Mouse (Mus musculus) midbrain, embryonic 11.5 days (tissue): ENCODE data around the gene Ppm1g. TPM values are rescaled to one million over a fixed set of nuclear protein-coding genes. Genes with fewer than 3 reads are reported as not detected.

Experiments
- ATAC-seq: fragments of 200-750 bp; cut with Nextera tagmentation; 2 replicates; pipeline ENCODE4 v1.8.0; 2017; ENCODE audit warnings: moderate TSS enrichment, moderate library complexity; ENCODE audit not compliant: low FRiP score
- DNase-seq: peaks from one replicate; pipeline ENCODE4 v3.0.0; 2015; ENCODE audit warnings: low spot score; ENCODE audit errors: missing footprints
- H3K27ac ChIP-seq: fragments of 300-500 bp; sonication (generic); 2 replicates; pipeline ENCODE4 v1.5.1; 2014; ENCODE audit warnings: low read depth, low read length
- H3K27me3 ChIP-seq: fragments of 300-500 bp; sonication (generic); 2 replicates; pipeline ENCODE4 v1.6.1; 2014; ENCODE audit warnings: mild to moderate bottlenecking, low read length, moderate library complexity, mixed read lengths; ENCODE audit not compliant: control insufficient read depth, insufficient read depth
- H3K36me3 ChIP-seq: fragments of 300-500 bp; sonication (generic); 2 replicates; pipeline ENCODE4 v1.6.1; 2014; ENCODE audit warnings: mild to moderate bottlenecking, low read length, moderate library complexity, mixed read lengths; ENCODE audit not compliant: control insufficient read depth, insufficient read depth
- H3K4me1 ChIP-seq: fragments of 300-500 bp; sonication (generic); 2 replicates; pipeline ENCODE4 v1.6.1; 2014; ENCODE audit warnings: low read length; ENCODE audit not compliant: control insufficient read depth, insufficient read depth
- H3K4me2 ChIP-seq: fragments of 300-500 bp; sonication (generic); 2 replicates; pipeline ENCODE4 v1.6.1; 2014; ENCODE audit warnings: mild to moderate bottlenecking, moderate library complexity
- H3K4me3 ChIP-seq: fragments of 300-500 bp; sonication (generic); 2 replicates; pipeline ENCODE4 v1.5.1; 2014; ENCODE audit warnings: low read depth, low read length
- H3K9ac ChIP-seq: fragments of 300-500 bp; sonication (generic); 2 replicates; pipeline ENCODE4 v1.6.1; 2014; ENCODE audit warnings: low read length
- H3K9me3 ChIP-seq: fragments of 300-500 bp; sonication (generic); 2 replicates; pipeline ENCODE4 v1.6.1; 2016; ENCODE audit warnings: low read length; ENCODE audit not compliant: control insufficient read depth
- WGBS: fragments of 180-500 bp; shearing (Covaris S2); extraction: QIAGEN DNeasy Blood & Tissue Kit; methylation state at CpG from one replicate; pipeline ENCODE4 v1.1.7; 2014; 5-methylcytosine and 5-hydroxymethylcytosine counted together
- polyA plus RNA-seq: library from polyadenylated mRNA; unstranded; fragments of >200 nt; fragmentation: Nextera tagmentation; extraction: Ambion mirVana; gene quantifications from 2 replicates; pipeline ENCODE4 v1.2.1, GENCODE M21; 2014

Ppm1g gene
- polyA plus RNA-seq, 1 experiment from 2014 or later: 164 TPM

GRCm38 (mm10) chr5:31202933-31203332 lies 17.6 kb downstream of the Ppm1g start:
- H3K36me3 ChIP-seq: peaks cover 27% of the 10 kb centered on the region
- peak overlapping the region; percentile 71; the same call in 1 of the 2 replicates for H3K27ac ChIP-seq
- H3K9ac ChIP-seq: peak overlapping the region; percentile 71; the same call in 1 of the 2 replicates
- H3K4me1 ChIP-seq: peaks cover 12% of the 10 kb centered on the region
- no peak for ATAC-seq
- peak overlapping the region; percentile 64 for H3K4me2 ChIP-seq
- peak overlapping the region; percentile 76 for H3K4me3 ChIP-seq
- DNase-seq: peak; percentile 65
- WGBS: 86% methylated on average over 7 of the region's 7 CpGs
- peaks cover 4% of the 10 kb centered on the region for H3K9me3 ChIP-seq
- no peaks in the 10 kb centered on the region for H3K27me3 ChIP-seq

DNA sequence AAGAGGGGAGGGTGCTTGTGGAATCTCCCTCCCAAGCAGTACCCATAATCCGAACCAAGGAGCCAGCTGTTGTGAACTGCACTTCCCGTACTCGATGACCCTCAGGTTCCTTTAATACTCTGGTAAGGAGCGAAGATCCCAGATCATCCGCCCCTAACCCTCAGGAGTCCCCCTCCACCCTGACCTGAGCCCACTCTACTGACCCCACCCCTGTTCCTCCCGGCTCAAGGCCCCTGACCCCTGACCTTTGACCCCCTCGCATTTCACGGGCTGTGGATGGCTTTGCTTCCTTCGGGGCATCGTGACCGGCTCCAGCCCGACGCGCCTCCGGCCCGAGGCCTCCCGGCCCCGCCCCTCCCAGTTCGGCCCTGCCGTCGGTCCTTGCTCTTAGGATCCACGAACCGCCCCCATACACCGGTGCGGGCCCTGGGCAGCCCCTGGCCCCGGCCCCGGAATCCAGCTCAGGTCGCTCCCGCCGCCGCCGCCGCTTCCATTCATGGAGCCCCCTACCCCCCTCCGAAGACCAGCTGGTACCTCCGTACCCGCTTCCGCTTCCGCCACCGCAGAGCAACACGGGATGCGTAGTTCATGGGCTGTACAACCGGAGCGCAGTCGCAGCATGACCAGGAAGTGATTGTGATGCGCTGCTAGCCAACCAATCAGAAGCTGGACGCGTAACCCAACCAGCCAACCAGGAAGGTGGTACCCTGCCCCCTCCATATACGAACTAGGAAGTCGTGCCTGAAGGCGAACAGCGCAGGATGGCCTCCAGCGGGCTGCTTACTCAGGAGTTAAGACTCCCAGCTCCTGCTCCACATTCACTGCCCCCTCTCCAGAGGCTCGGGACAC lies 18.5 kb downstream of the Ppm1g start, which contains the start of gene Zfp513:
Gene Zfp513 (minus strand): TSS at position 562 of the 849 bp plus-strand sequence.
- Histone ChIP-seq H3K9me3 (peaks cover 4% of the 10 kb centered on the region), H3K4me2 (peak within 1 kb of the TSS; percentile 64), H3K27me3 (no peaks in the 10 kb centered on the region), H3K4me1 (peaks cover 12% of the 10 kb centered on the region), H3K4me3 (peak within 1 kb of the TSS; percentile 76), H3K27ac (peak within 1 kb of the TSS; percentile 74), H3K36me3 (peaks cover 28% of the 10 kb centered on the region), H3K9ac (peak within 1 kb of the TSS; percentile 88)
- DNase-seq: peak; percentile 98
- peak; percentile 97 for ATAC-seq
- WGBS: under 1% methylated on average over 53 of the region's 53 CpGs

DNA sequence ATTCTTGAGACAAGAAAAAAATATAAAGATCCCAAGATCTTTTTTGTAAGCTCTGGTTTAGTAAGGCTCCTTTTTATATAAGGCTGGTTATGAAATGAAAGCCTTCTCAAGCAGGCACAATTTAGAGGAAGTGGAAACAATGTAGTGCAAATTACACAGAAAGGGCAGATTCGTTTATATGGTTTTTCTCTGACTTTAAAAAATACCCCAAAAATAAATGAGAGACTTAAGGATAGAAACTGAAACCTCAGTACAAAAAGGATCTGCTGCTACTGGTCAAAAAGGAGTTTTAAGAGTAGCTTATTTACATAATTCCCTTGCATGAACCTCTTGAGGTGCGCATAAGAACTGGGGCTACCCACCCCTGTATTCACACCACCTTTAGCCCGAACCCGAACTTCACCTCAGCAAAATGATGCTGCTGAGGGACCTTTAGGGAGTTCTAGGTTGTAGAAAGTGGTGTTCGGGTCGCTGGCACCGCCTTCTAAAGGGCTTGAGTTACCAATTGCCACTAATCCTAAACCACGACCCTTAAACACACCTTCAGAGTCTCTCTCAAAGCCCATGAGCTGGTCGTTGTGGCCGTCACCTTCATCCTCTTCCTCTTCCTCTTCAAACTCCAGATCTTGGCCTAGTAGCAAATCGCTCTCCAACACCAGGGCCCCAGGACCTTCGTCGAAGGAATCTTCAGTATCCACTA lies 19.3 kb downstream of the Ppm1g start:
- DNase-seq: peak; percentile 44
- Histone ChIP-seq H3K4me1 (peaks cover 12% of the 10 kb centered on the region), H3K9ac (peak overlapping the region; percentile 88), H3K9me3 (peaks cover 4% of the 10 kb centered on the region), H3K4me2 (peak overlapping the region; percentile 63), H3K36me3 (peaks cover 29% of the 10 kb centered on the region), H3K27ac (peak overlapping the region; percentile 74), H3K27me3 (no peaks in the 10 kb centered on the region), H3K4me3 (peak overlapping the region; percentile 76)
- WGBS: 20% methylated on average over 13 of the region's 13 CpGs
- ATAC-seq: no peak

DNA sequence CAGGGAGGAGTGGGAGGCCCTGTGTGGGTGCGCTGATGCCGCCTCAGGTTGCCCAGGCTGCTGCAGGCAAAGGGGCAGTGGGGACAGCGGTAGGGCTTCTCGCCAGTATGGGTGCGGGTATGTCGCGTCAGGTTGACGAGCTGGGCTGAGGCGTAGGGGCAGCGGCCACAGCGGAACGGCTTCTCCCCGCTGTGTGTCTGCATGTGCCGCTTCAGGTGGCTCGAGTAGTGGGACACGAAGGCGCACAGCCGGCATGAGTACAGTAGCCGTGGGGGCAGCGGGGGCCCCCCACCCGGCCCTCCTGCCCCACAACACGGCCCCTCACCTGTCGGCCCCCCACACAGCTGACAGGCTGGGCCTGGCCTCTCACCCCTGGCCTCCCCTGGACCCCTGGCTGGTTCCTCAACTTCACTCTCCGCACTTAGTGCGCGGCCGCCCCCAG lies 20.1 kb downstream of the Ppm1g start:
- DNase-seq (no peak), ATAC-seq (no peak)
- Histone ChIP-seq H3K4me1 (peaks cover 12% of the 10 kb centered on the region), H3K36me3 (peaks cover 30% of the 10 kb centered on the region), H3K4me2 (no peak overlapping the region), H3K4me3 (0 out of 2 replicates have a peak overlapping the region, but pooled peaks have one; percentile 1), H3K27me3 (no peaks in the 10 kb centered on the region), H3K27ac (no peak overlapping the region), H3K9me3 (peaks cover 4% of the 10 kb centered on the region), H3K9ac (0 out of 2 replicates have a peak overlapping the region, but pooled peaks have one; percentile 21)
- 89% methylated on average over 27 of the region's 27 CpGs for WGBS

DNA sequence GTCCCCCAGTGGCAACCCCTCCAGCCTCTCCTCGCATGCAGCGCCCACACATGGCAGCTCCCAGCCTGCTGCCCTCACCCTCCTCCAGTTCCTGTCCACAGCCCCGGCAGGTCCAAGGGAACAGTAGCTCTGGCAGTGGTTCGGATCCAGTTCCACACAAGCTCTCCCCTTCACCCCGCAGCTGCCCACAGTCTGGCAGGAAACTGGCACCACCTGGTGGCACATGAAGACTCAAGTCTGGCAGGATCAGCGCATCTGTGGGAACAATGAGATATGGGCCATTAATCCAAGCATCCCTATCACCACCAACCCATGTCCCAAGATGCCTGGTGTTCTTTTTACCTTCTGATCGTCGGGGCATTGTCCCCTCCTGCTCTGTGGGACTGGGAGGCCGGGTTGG lies 20.6 kb downstream of the Ppm1g start:
- Histone ChIP-seq H3K27me3 (no peaks in the 10 kb centered on the region), H3K4me3 (no peak overlapping the region), H3K4me2 (no peak overlapping the region), H3K27ac (no peak overlapping the region), H3K36me3 (peaks cover 33% of the 10 kb centered on the region), H3K9me3 (peaks cover 4% of the 10 kb centered on the region), H3K4me1 (peaks cover 12% of the 10 kb centered on the region), H3K9ac (no peak overlapping the region)
- ATAC-seq (no peak), DNase-seq (peak; percentile 80)
- WGBS: 85% methylated on average over 9 of the region's 9 CpGs

DNA sequence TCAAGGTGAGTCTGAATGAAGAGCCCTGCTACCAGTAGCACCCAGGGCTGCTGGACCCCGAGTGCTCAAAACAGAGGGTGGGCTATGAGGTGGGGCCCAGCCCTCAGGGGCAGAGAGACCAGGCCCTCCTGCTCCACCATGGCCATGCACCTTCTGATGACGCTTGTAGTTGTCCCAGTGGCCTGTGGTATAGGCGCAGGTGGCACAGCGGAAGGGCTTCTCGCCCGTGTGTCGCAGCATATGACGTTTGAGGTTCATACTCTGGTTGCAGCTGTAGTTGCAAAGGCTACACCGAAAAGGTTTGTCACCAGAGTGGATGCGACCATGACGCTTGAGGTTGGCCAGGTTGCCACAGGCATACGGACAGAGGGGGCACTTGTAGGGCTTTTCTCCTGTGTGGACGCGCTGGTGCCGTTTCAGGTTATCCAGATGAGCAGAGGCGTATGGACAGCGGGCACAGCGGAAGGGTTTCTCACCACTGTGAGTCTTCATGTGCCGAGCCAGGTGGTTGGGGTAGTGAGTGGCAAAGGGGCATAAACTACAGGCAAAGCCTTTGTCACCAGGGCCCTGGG lies 21.1 kb downstream of the Ppm1g start:
- Histone ChIP-seq H3K27me3 (no peaks in the 10 kb centered on the region), H3K9me3 (peaks cover 4% of the 10 kb centered on the region), H3K4me1 (peaks cover 13% of the 10 kb centered on the region), H3K27ac (no peak overlapping the region), H3K9ac (no peak overlapping the region), H3K36me3 (peaks cover 33% of the 10 kb centered on the region), H3K4me3 (no peak overlapping the region), H3K4me2 (no peak overlapping the region)
- ATAC-seq (no peak), DNase-seq (peak; percentile 74)
- WGBS: 95% methylated on average over 19 of the region's 19 CpGs

DNA sequence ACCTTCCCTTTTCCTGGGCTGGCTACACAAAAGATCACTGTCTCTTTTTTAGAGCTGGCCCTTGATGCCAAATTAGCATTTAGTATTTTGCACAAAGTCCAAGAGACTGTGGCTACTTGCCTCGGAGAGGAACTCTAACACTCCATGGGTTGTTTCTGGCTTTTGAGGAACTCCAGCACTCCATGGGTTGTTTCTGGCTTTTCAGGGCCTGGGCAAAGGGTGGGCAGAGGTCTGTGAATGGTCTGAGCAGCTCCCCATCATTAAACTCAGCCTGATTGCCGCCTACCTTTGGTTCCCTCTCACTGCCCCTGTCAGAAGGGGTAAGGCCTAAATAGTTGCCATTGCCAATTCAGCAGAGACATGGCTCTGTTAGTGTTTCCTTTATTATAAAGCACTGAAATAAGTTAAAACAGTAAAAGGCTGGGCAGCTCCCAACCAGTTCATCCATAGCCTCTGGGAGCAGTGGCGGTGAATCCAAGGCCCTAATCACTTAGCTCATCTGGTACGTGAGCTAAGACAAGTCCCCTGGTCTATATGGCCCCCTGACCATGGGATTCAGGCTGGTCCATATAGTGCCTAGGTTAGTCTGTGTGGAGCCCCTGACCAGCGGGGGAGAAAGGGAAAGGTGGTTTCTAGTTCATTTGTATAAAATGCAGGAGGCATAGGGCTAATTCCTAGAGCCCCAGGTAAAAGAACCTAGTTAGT lies 21.7 kb downstream of the Ppm1g start:
- DNase-seq (peak; percentile 81), ATAC-seq (no peak)
- no peaks in the 10 kb centered on the region for H3K27me3 ChIP-seq
- H3K4me2 ChIP-seq: no peak overlapping the region
- peaks cover 4% of the 10 kb centered on the region for H3K9me3 ChIP-seq
- peaks cover 19% of the 10 kb centered on the region for H3K4me1 ChIP-seq
- H3K4me3 ChIP-seq: no peak overlapping the region
- no peak overlapping the region for H3K9ac ChIP-seq
- no peak overlapping the region for H3K27ac ChIP-seq
- WGBS: 87% methylated on average over 5 of the region's 5 CpGs
- H3K36me3 ChIP-seq: peaks cover 33% of the 10 kb centered on the region

- Histone ChIP-seq H3K27me3 (no peaks in the 10 kb centered on the region), H3K9ac (no peak overlapping the region), H3K9me3 (peaks cover 4% of the 10 kb centered on the region), H3K36me3 (peaks cover 33% of the 10 kb centered on the region), H3K4me2 (no peak overlapping the region), H3K27ac (no peak overlapping the region), H3K4me1 (peaks cover 20% of the 10 kb centered on the region), H3K4me3 (no peak overlapping the region)
- ATAC-seq (no peak), DNase-seq (peak; percentile 81)
- 90% methylated on average over 9 of the region's 9 CpGs for whole genome bisulfite sequencing
Observed at GRCm38 (mm10) chr5:31198170-31198569, 22.3 kb downstream of the Ppm1g start.
